Mouse (Mus musculus) embryo, embryonic 10 days (tissue): ENCODE results near the gene Pfn1.

Experiments used
- DNase-seq: peaks from one replicate; pipeline ENCODE4 v3.0.0-alpha.2; 2015; ENCODE audit warnings: low spot score

The Pfn1 gene

DNA sequence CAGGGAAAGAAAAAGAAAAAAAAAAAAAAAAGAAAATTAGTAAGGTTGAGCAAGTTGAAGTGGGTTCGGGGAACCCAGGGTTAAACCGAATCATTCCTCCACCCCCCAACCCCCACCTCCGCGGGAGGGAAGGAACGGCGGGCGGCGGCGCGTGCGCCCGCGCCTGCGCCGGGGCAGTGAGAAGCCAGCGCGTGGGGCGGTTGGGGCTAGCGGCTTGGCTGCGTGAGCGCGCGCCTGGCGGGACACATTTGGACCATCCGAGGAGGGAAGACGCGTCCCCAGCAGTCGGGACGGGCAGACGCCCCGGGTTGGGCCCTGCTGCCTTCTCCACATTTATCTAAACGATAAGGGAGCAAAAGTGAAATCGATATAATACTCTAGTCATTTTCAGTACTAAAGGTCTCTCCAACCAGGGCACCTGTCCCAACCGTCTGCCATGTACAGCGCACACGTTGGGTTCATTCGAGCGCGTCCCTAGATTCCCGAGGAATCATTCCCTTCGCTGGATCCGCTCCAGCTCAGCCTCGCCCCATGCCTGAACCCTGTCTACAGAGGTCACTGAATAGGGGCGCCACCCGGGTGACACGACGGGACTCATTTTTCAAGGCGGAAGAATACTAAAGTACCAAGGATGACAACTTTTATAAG is 603 bp upstream of the Pfn1 start:
- peak; percentile 87 for DNase-seq

DNA sequence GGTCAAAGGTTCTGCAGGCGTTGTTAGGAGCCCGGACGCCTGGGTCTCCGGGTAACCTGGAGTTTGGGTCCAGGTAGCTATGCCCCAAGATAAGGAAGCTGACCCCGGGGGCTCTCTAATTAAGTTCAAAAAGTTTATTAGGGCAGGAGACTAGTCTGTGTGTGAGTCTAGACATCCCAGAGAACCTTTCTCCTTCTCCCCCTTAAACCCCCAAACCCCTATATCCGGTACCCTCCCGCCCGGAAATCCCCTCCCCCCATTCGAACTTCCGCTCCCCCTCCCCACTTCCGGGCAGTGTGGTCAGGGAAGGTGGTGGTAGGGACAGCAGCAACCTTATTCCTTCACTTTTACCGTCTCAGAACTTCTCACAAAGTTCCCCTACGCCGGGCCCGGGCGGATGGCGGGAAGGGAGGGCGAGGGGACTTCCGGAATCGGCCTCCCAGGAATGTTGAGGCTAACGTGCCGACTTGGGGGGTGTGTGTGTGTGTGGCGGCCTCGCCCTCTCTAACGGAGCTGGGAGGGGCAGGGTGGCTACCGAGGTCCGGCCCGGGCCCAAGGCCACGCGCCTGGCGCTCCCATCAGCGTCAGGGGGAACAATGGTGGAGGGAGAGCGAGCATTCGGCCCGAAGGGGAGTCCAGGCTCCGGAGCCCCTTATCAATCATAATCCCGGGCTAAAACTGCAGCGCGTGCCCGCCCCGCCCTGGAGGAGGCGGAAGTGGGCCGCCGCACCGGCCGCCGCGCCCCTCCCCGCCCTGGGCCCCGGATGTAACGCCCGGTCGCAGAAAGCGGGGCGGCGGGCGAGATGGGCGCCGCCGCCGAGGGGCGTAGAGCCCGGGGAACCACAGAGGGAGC is 873 bp downstream of the Pfn1 start:
- DNase-seq: peak; percentile 67

GRCm38 (mm10) chr11:70652884-70653344 is 1.5 kb downstream of the Pfn1 start:
- no peak for DNase-seq

- DNase-seq: no peak
Observed at GRCm38 (mm10) chr11:70652029-70652883, 2.2 kb downstream of the Pfn1 start.

DNA sequence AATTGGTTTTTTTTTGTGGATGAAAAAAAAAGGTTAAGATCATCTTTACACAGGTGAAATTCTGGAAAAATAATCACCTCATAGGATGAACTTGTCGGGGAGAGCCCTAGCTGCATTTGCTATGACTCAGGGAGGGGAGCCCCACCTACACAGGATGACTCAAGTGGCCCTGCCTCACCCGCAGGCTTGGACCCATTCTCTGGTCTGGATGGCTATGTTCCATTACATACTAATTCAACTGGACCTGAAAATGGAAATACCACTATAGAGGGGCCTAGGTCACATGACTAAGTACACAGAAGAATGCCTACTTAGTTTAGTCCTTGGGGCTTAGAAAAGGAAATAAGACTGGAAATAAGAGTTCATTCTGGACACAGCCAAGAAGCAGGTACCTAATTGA is 3.1 kb downstream of the Pfn1 start:
- DNase-seq: no peak

GRCm38 (mm10) chr11:70650322-70651175 is 3.9 kb downstream of the Pfn1 start:
- DNase-seq: no peak

DNA sequence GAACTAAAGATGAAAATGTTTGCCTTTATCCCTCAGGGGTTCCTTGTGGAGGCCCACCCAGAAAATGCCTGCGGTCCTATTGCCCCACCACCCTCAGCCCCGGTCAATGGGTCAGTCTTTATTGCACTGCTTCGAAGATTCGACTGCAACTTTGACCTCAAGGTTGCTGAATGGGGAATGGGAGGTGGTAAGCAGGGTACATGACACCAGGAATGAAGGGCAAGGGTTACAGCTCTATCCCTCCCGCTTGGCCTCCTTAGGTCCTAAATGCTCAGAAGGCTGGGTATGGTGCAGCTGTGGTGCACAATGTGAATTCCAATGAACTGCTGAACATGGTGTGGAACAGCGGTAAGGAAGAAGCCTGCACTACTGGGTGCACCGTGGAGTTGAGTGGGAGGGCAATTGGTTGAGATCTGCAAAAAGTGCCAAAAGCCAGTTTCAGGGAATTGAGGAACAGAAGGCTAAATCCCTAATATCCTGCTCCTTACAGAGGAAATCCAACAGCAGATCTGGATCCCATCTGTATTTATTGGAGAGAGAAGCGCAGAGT is 5.2 kb downstream of the Pfn1 start:
- DNase-seq: no peak

DNA sequence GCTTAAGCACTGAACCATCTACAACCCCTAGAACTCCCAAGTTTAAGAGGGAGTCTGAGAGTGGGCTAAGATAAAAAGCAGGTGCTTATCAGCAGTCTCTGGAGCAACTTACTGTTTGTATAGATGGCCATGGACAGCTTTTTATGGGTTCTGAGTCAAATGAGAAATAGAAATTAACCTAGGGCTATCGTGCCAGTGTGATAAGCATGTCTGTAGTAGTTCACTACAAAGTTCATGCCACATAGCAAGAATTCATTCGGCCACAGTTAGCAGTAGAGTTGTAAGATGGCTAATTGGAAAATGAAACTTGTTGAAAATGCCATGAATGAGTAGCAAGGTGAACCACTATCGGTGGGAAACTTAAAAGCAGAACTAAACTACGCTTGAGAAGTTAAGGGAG is 5.9 kb downstream of the Pfn1 start:
- no peak for DNase-seq

DNA sequence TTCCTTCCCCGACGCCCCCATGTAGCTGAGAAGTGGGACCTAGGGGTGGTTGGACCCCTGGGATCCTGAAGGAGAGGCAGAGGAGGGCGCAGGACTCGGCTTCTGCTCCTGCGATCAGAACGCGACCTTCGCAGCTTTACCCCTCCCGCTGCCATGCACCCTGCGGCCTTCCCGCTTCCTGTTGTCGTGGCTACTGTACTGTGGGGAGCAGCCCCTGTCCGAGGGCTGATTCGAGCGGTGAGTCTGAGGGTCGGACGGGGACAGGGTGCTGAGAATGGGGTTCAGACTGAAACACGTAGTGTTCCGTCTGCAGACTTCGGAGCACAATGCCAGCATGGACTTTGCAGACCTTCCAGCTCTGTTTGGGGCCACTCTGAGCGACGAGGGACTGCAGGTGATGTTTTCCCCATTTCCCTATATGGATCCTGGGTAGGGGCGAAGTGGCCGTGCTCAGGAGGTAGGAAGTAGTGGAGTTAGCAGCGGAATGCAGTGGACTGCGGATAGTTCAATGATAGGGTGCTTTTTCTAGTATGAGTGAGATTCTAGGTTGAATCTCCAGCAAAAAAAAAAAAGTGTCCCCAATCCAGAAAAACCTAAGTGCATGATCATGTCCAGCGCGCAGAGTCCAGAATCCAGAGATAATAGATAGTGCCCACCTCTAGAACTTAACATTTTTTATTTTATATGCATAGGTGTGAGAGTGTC is 6.6 kb downstream of the Pfn1 start:
- peak; percentile 31 for DNase-seq

GRCm38 (mm10) chr11:70646691-70647650 is 7.5 kb downstream of the Pfn1 start, which contains the start of the genes Rnf167 and Slc25a11:
Rnf167 (plus strand) TSS chr11:70647235.
Slc25a11 (minus strand) TSS chr11:70647479.
- DNase-seq: peak; percentile 100

DNA sequence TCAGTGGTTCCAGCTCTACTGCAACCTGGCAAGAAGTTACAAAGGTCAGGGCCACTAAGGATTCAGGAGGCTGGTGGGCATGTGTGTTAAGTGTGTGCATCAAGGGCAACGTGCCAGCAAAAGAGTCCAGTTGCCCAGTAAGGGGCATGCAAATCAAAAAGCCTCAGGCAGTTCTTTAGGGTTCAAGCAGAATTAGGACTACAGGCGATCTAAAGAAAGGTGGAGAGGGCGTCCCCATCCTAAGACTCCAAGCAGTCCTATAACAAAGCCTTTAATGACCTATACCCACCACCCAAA is 8.2 kb downstream of the Pfn1 start:
- DNase-seq: no peak

- no peak for DNase-seq
Observed at GRCm38 (mm10) chr11:70645461-70646258, 8.8 kb downstream of the Pfn1 start.

GRCm38 (mm10) chr11:70644564-70645103 is 9.8 kb downstream of the Pfn1 start:
- DNase-seq: no peak

DNA sequence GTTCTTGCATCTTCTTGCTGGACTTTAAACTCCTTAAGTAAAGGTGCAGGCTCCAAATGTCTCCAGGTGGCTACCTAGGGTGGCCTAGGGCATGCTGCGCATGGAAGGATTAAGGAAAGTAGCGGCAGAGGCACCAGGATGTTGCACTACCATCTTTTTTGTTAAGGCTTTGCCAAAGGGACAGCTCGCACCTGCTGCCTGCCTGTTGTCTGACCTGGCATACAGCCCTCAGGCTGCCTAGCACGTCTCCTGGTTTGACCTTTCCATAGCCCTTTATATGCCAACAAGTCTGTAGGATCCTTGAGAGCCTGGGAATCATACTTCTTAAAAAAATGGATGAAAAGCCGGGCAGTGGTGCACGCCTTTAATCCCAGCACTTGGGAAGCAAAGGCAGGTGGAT is 11.4 kb downstream of the Pfn1 start:
- DNase-seq: no peak

DNA sequence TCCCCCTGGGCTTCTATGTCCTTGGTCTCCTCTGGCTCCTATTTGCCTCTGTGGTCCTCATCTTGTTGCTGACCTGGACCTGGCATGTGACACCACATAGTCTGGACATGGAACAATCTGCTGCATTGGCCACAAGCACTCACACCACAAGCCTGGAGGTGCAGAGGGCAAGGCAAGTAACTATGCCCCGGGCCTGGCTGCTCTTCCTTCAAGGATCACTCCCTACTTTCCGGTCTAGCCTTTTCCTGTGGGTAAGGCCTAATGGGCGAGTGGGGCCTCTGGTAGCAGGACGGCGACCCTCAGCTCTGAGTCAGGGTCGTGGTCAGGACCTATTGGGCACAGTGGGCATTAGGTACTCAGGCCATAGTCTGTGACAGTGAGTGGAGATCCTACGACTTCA is 13.2 kb downstream of the Pfn1 start:
- DNase-seq: no peak

GRCm38 (mm10) chr11:70639976-70640375 is 14.5 kb downstream of the Pfn1 start:
- DNase-seq: no peak

DNA sequence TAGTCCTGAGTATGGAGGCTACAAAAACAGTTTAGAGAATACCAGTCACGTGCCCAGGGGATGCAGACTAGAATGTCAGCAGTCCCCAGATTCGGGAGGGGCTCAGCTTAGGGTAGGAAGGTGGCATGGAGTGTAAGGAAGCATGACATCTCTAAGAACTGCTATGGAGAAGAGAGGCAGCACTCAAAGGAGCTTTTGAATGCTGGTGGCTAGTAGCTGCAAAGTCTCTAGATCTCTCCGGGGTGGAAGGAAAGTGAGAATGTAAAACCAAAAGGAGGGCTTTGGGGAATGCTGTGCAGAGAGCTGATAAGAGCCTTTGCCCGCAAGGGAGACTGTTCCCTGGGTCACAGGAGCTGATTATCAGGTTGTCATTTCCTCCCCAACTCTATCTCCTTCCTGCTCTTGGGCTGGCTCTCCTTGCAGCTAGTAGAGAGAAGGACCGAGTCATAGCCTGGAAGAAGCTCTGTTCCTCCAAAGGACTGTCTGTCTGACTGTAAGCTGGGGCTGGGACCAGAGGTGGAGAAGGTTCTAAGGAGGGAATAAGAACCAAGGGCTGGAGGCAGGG is 15.6 kb downstream of the Pfn1 start, which contains the start of gene Gp1ba:
Gene Gp1ba (plus strand): TSS at position 409 of the 565 bp plus-strand sequence.
- DNase-seq: no peak

GRCm38 (mm10) chr11:70638293-70638692 is 16.2 kb downstream of the Pfn1 start:
- DNase-seq: no peak
